Mouse (Mus musculus) spleen, postnatal 0 days (tissue): ENCODE results near the gene Zc3hav1l. TPM values are rescaled to one million over a fixed set of nuclear protein-coding genes. Genes with fewer than 3 reads are reported as not detected.

Source experiments
- polyA plus RNA-seq: library from polyadenylated mRNA; unstranded; fragments of >200 nt; fragmentation: Nextera tagmentation; extraction: Ambion mirVana; gene quantifications from 2 replicates; pipeline ENCODE4 v1.2.1, GENCODE M21; 2015

Zc3hav1l gene
- 1.8 and 1.9 TPM in 2 replicates for polyA plus RNA-seq

DNA sequence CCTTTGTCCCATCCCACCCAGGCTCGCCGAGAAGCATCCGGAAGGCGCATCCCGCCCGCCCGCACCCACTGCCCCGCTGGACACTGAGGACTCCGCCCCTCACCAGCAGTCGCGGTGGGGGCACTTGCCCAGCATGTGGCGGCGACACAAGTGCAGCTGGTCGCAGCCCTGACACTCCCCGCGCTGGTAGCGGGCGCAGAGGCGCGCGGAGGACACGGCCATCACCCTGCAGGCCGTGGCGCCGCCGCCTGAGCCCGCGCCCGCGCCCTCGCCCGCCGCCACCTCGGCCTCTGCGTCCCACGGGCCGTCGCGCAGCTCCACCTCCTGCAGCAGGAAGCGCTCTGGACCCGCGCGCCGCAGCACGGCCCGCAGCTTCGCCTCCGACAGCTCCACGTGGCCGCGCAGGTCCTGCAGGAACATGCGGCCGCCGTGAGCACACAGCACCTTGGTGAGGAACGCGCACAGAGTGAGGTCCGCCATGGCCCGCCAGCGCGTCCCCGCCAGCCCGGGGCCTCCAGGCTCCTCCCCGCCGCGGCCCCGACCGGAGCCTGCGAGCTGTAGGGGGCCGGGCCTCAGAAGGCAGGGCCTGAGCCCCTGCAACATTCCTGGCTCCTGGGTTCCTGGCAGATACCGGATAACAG, at the start of gene Zc3hav1l:
TSS of gene Zc3hav1l (minus strand) at position 499 of the 641 bp plus-strand sequence.

GRCm38 (mm10) chr6:38253736-38254641, 45.1 kb downstream of the Zc3hav1l start, which contains the start of gene D630045J12Rik:
Gene D630045J12Rik, minus strand, starts transcription at chr6:38254009.

Other genes starting within 250 kb of the Zc3hav1l start
- gene Tmem213, start 190.0 kb downstream of the Zc3hav1l start, polyA plus RNA-seq, result not detected in 2 replicates
- 0.34 and 0.47 TPM in 2 replicates for gene Atp6v0a4, start 174.7 kb downstream of the Zc3hav1l start, polyA plus RNA-seq
- 0.23 and 0.44 TPM in 2 replicates for gene D630045J12Rik, start 45.2 kb downstream of the Zc3hav1l start, polyA plus RNA-seq
- gene Zc3hav1, start 55.3 kb upstream of the Zc3hav1l start, polyA plus RNA-seq, result 30.3 and 33.6 TPM in 2 replicates
- gene Ttc26, start 82.2 kb upstream of the Zc3hav1l start, polyA plus RNA-seq, result 0.73 and 0.99 TPM in 2 replicates
- gene Ubn2, start 134.7 kb upstream of the Zc3hav1l start, polyA plus RNA-seq, result 11.2 and 11.4 TPM in 2 replicates
- 107 and 109 TPM in 2 replicates for gene Fmc1, start 234.2 kb upstream of the Zc3hav1l start, polyA plus RNA-seq